Mouse (Mus musculus) hindbrain, embryonic 13.5 days (tissue): Measurements from ENCODE around the gene Ddx56. TPM values are rescaled to one million over a fixed set of nuclear protein-coding genes. Genes with fewer than 3 reads are reported as not detected.
A peak's percentile ranks its signal among the peaks of the same experiment; 100 is the strongest.

Source experiments
- ATAC-seq: fragments of 200-750 bp; cut with Nextera tagmentation; 2 replicates; pipeline ENCODE4 v1.8.0; 2017; ENCODE audit warnings: moderate TSS enrichment; ENCODE audit not compliant: low FRiP score
- H3K27ac ChIP-seq: fragments of 300-500 bp; sonication (generic); 2 replicates; pipeline ENCODE4 v1.5.1; 2015; ENCODE audit warnings: inconsistent platforms, mild to moderate bottlenecking, moderate library complexity
- H3K27me3 ChIP-seq: fragments of 300-500 bp; sonication (generic); 2 replicates; pipeline ENCODE4 v1.6.1; 2015; ENCODE audit warnings: mild to moderate bottlenecking, inconsistent platforms
- H3K36me3 ChIP-seq: fragments of 300-500 bp; sonication (generic); 2 replicates; pipeline ENCODE4 v1.6.1; 2015; ENCODE audit warnings: mild to moderate bottlenecking, inconsistent platforms
- H3K4me1 ChIP-seq: fragments of 300-500 bp; sonication (generic); replicated peaks from 2 replicates; pipeline ENCODE4 v1.6.1; 2015; ENCODE audit warnings: inconsistent platforms
- H3K4me2 ChIP-seq: fragments of 300-500 bp; sonication (generic); 2 replicates; pipeline ENCODE4 v1.6.1; 2015; ENCODE audit warnings: inconsistent platforms, mild to moderate bottlenecking, moderate library complexity
- H3K4me3 ChIP-seq: fragments of 300-500 bp; sonication (generic); 2 replicates; pipeline ENCODE4 v1.5.1; 2015; ENCODE audit warnings: mild to moderate bottlenecking, inconsistent platforms
- H3K9ac ChIP-seq: fragments of 300-500 bp; sonication (generic); 2 replicates; pipeline ENCODE4 v1.6.1; 2015; ENCODE audit warnings: mild to moderate bottlenecking, inconsistent platforms
- H3K9me3 ChIP-seq: fragments of 300-500 bp; sonication (generic); 2 replicates; pipeline ENCODE4 v1.6.1; 2016; ENCODE audit warnings: inconsistent platforms
- WGBS: fragments of 180-500 bp; shearing (Covaris S2); methylation state at CpG from one replicate; pipeline ENCODE4 v1.1.7; 2015; 5-methylcytosine and 5-hydroxymethylcytosine counted together
- polyA plus RNA-seq: library from polyadenylated mRNA; unstranded; fragments of >200 nt; fragmentation: Nextera tagmentation; extraction: Ambion mirVana; gene quantifications from 2 replicates; pipeline ENCODE4 v1.2.1, GENCODE M21; 2015

The Ddx56 gene
- polyA plus RNA-seq = 67.4 and 71.6 TPM in 2 replicates

- Histone ChIP-seq H3K4me3 (peak within 1 kb of the TSS; percentile 92), H3K27ac (peak within 1 kb of the TSS; percentile 95), H3K27me3 (no peaks in the 10 kb centered on the region), H3K36me3 (peaks cover 63% of the 10 kb centered on the region), H3K9ac (peak within 1 kb of the TSS; percentile 91), H3K9me3 (no peaks in the 10 kb centered on the region), H3K4me1 (peaks cover 23% of the 10 kb centered on the region), H3K4me2 (peak within 1 kb of the TSS; percentile 95)
- peak; percentile 95 for ATAC-seq
- WGBS = 1% methylated on average over 50 of the region's 50 CpGs
Measured at GRCm38 (mm10) chr11:6267320-6268254, at the start of gene Ddx56. Ddx56 (minus strand) TSS chr11:6267772.

- ATAC-seq = no peak
- Histone ChIP-seq H3K36me3 (peaks cover 59% of the 10 kb centered on the region), H3K4me2 (no peak overlapping the region), H3K9ac (no peak overlapping the region), H3K4me3 (no peak overlapping the region), H3K27me3 (no peaks in the 10 kb centered on the region), H3K4me1 (no peaks in the 10 kb centered on the region), H3K27ac (no peak overlapping the region), H3K9me3 (no peaks in the 10 kb centered on the region)
- WGBS = 87% methylated on average over 11 of the region's 11 CpGs
Measured at GRCm38 (mm10) chr11:6316821-6317220, 49.2 kb upstream of the Ddx56 start.

GRCm38 (mm10) chr11:6313874-6314406 is 46.4 kb upstream of the Ddx56 start:
- Histone ChIP-seq H3K27ac (no peak overlapping the region), H3K27me3 (no peaks in the 10 kb centered on the region), H3K4me2 (no peak overlapping the region), H3K9ac (no peak overlapping the region), H3K4me1 (no peaks in the 10 kb centered on the region), H3K36me3 (peaks cover 63% of the 10 kb centered on the region), H3K9me3 (no peaks in the 10 kb centered on the region), H3K4me3 (no peak overlapping the region)
- WGBS = 89% methylated on average over 7 of the region's 7 CpGs
- ATAC-seq = no peak

- no peaks in the 10 kb centered on the region for H3K9me3 ChIP-seq
- no peak overlapping the region for H3K9ac ChIP-seq
- no peaks in the 10 kb centered on the region for H3K4me1 ChIP-seq
- H3K27ac ChIP-seq = no peak overlapping the region
- H3K36me3 ChIP-seq = peaks cover 50% of the 10 kb centered on the region
- no peak overlapping the region for H3K4me3 ChIP-seq
- no peak for ATAC-seq
- H3K27me3 ChIP-seq = no peaks in the 10 kb centered on the region
- WGBS = 95% methylated on average over 4 of the region's 4 CpGs
- H3K4me2 ChIP-seq = no peak overlapping the region
Measured at GRCm38 (mm10) chr11:6308181-6308580, 40.6 kb upstream of the Ddx56 start.

- Histone ChIP-seq H3K27me3 (no peaks in the 10 kb centered on the region), H3K27ac (no peak overlapping the region), H3K4me1 (no peaks in the 10 kb centered on the region), H3K4me3 (no peak overlapping the region), H3K36me3 (peaks cover 60% of the 10 kb centered on the region), H3K4me2 (no peak overlapping the region), H3K9me3 (no peaks in the 10 kb centered on the region), H3K9ac (no peak overlapping the region)
- ATAC-seq = no peak
- WGBS = 100% methylated on average over 1 of the region's 1 CpGs
Measured at GRCm38 (mm10) chr11:6305943-6306430, 38.4 kb upstream of the Ddx56 start.

GRCm38 (mm10) chr11:6302793-6303192 is 35.2 kb upstream of the Ddx56 start:
- Histone ChIP-seq H3K4me3 (no peak overlapping the region), H3K4me2 (no peak overlapping the region), H3K9me3 (no peaks in the 10 kb centered on the region), H3K9ac (no peak overlapping the region), H3K27ac (no peak overlapping the region), H3K4me1 (no peaks in the 10 kb centered on the region), H3K27me3 (no peaks in the 10 kb centered on the region), H3K36me3 (peaks cover 67% of the 10 kb centered on the region)
- WGBS = 92% methylated on average over 2 of the region's 2 CpGs
- ATAC-seq = no peak

GRCm38 (mm10) chr11:6299435-6299834 is 31.9 kb upstream of the Ddx56 start:
- Histone ChIP-seq H3K27ac (no peak overlapping the region), H3K9ac (no peak overlapping the region), H3K36me3 (peaks cover 62% of the 10 kb centered on the region), H3K9me3 (no peaks in the 10 kb centered on the region), H3K4me1 (no peaks in the 10 kb centered on the region), H3K4me2 (no peak overlapping the region), H3K27me3 (no peaks in the 10 kb centered on the region), H3K4me3 (no peak overlapping the region)
- no peak for ATAC-seq
- 92% methylated on average over 2 of the region's 2 CpGs for WGBS

- Histone ChIP-seq H3K27ac (no peak overlapping the region), H3K4me1 (peaks cover 9% of the 10 kb centered on the region), H3K9me3 (no peaks in the 10 kb centered on the region), H3K4me2 (no peak overlapping the region), H3K27me3 (no peaks in the 10 kb centered on the region), H3K36me3 (peaks cover 41% of the 10 kb centered on the region), H3K9ac (no peak overlapping the region), H3K4me3 (no peak overlapping the region)
- ATAC-seq = no peak
Measured at GRCm38 (mm10) chr11:6296077-6296476, 28.5 kb upstream of the Ddx56 start.

GRCm38 (mm10) chr11:6294632-6295031 is 27.1 kb upstream of the Ddx56 start:
- WGBS = 97% methylated on average over 4 of the region's 4 CpGs
- H3K4me1 ChIP-seq = peaks cover 13% of the 10 kb centered on the region
- H3K27ac ChIP-seq = no peak overlapping the region
- no peak overlapping the region for H3K4me3 ChIP-seq
- no peak for ATAC-seq
- peaks cover 28% of the 10 kb centered on the region for H3K36me3 ChIP-seq
- no peaks in the 10 kb centered on the region for H3K9me3 ChIP-seq
- H3K9ac ChIP-seq = no peak overlapping the region
- H3K27me3 ChIP-seq = no peaks in the 10 kb centered on the region
- no peak overlapping the region for H3K4me2 ChIP-seq

- WGBS = 93% methylated on average over 2 of the region's 2 CpGs
- peaks cover 18% of the 10 kb centered on the region for H3K36me3 ChIP-seq
- no peak overlapping the region for H3K27ac ChIP-seq
- H3K27me3 ChIP-seq = no peaks in the 10 kb centered on the region
- no peak overlapping the region for H3K9ac ChIP-seq
- no peak overlapping the region for H3K4me3 ChIP-seq
- ATAC-seq = no peak
- H3K4me1 ChIP-seq = peaks cover 13% of the 10 kb centered on the region
- H3K4me2 ChIP-seq = peak overlapping the region; percentile 70; the same call in 1 of the 2 replicates
- no peaks in the 10 kb centered on the region for H3K9me3 ChIP-seq
Measured at GRCm38 (mm10) chr11:6293601-6294000, 26.0 kb upstream of the Ddx56 start.

- H3K27ac ChIP-seq = peak overlapping the region; percentile 93; the same call in 1 of the 2 replicates
- H3K4me2 ChIP-seq = peak overlapping the region; percentile 70
- peak overlapping the region; percentile 74 for H3K4me3 ChIP-seq
- peaks cover 12% of the 10 kb centered on the region for H3K36me3 ChIP-seq
- H3K27me3 ChIP-seq = no peaks in the 10 kb centered on the region
- H3K9me3 ChIP-seq = no peaks in the 10 kb centered on the region
- no peak for ATAC-seq
- 94% methylated on average over 4 of the region's 4 CpGs for WGBS
- H3K9ac ChIP-seq = peak overlapping the region; percentile 86; the same call in 1 of the 2 replicates
- peaks cover 13% of the 10 kb centered on the region for H3K4me1 ChIP-seq
Measured at GRCm38 (mm10) chr11:6292988-6293349, 25.4 kb upstream of the Ddx56 start.

- peak overlapping the region; percentile 70 for H3K4me2 ChIP-seq
- peaks cover 6% of the 10 kb centered on the region for H3K36me3 ChIP-seq
- 16% methylated on average over 33 of the region's 33 CpGs for WGBS
- peak overlapping the region; percentile 74 for H3K4me3 ChIP-seq
- H3K9me3 ChIP-seq = no peaks in the 10 kb centered on the region
- ATAC-seq = peak; percentile 72
- peaks cover 13% of the 10 kb centered on the region for H3K4me1 ChIP-seq
- H3K9ac ChIP-seq = peak overlapping the region; percentile 86
- H3K27me3 ChIP-seq = no peaks in the 10 kb centered on the region
- peak overlapping the region; percentile 93 for H3K27ac ChIP-seq
Measured at GRCm38 (mm10) chr11:6292116-6292987, 24.8 kb upstream of the Ddx56 start.
